Comparison of ENCODE assay signal across 35 mouse cellular contexts in genomic region chr5:65934783-65935182, GRCm38 (mm10). TPM values are rescaled to one million over a fixed set of nuclear protein-coding genes. Genes with fewer than 3 reads are reported as not detected.
DNase-seq lines count a peak whose midpoint lies in the region; ATAC-seq and TF ChIP-seq lines count a peak whose summit lies in the region.
"Had no signal": no experiment of that assay in that cellular context is flagged by ENCODE, and none has a peak within 500 bp of the region (broad histone marks: within the 10 kb centered on the region; RNA-seq: fewer than 3 reads in every experiment).

TSS of gene Chrna9 (plus strand) at chr5:65934921.

- no peak within 1 kb of the TSS for H3K4me3 ChIP-seq in gastrocnemius, adult 2 months
- H3K4me3 ChIP-seq in spleen, adult 2 months (ENCODE audit: extremely low read depth, insufficient read depth, insufficient read length), result no peak within 1 kb of the TSS
- H3K4me3 ChIP-seq in forebrain, embryonic 14.5 days (ENCODE audit: low read depth, low read length), result no peak within 1 kb of the TSS
- H3K4me3 ChIP-seq: forebrain, embryonic 15.5 days; heart, adult 2 months; heart, embryonic 13.5 days; hindbrain, embryonic 12.5 days; intestine, embryonic 15.5 days; limb, embryonic 10.5 days; limb, embryonic 15.5 days; liver, embryonic 13.5 days; megakaryocyte, embryonic 14.5 days; midbrain, embryonic 12.5 days; myocyte; neural tube, embryonic 12.5 days had no signal

- no peak within 1 kb of the TSS for H3K4me2 ChIP-seq in forebrain, embryonic 14.5 days (ENCODE audit: low read length)
- H3K4me2 ChIP-seq: forebrain, embryonic 15.5 days; heart, embryonic 13.5 days; hindbrain, embryonic 12.5 days; intestine, embryonic 15.5 days; limb, embryonic 15.5 days; liver, embryonic 13.5 days; midbrain, embryonic 12.5 days; neural tube, embryonic 12.5 days had no signal

- no peak within 1 kb of the TSS for H3K27ac ChIP-seq in gastrocnemius, adult 2 months
- H3K27ac ChIP-seq in spleen, adult 2 months (ENCODE audit: insufficient read depth, low read length), result peak within 1 kb of the TSS; percentile 71
- no peak within 1 kb of the TSS for H3K27ac ChIP-seq in forebrain, embryonic 14.5 days (ENCODE audit: low read depth, low read length)
- H3K27ac ChIP-seq: forebrain, embryonic 15.5 days; heart, adult 2 months; heart, embryonic 13.5 days; hindbrain, embryonic 12.5 days; hindbrain, postnatal 0 days; intestine, embryonic 15.5 days; kidney, postnatal 0 days; limb, embryonic 10.5 days; limb, embryonic 15.5 days; liver, embryonic 13.5 days; midbrain, embryonic 12.5 days; neural tube, embryonic 12.5 days had no signal

- no peak for TF ChIP-seq CTCF in gastrocnemius, adult 2 months (IDR thresholded peaks at IDR 0.05)
- no peak for TF ChIP-seq CTCF in spleen, adult 2 months (IDR thresholded peaks at IDR 0.05; ENCODE audit: extremely low read depth, insufficient read depth, insufficient read length, insufficient replicate concordance)

- no peaks in the 10 kb centered on the region for H3K9me3 ChIP-seq in forebrain, embryonic 14.5 days (replicated peaks; ENCODE audit: control insufficient read depth, low read length)
- H3K9me3 ChIP-seq: forebrain, embryonic 15.5 days; heart, embryonic 13.5 days; hindbrain, embryonic 12.5 days; intestine, embryonic 15.5 days; limb, embryonic 10.5 days; limb, embryonic 15.5 days; liver, embryonic 13.5 days; megakaryocyte, embryonic 14.5 days; midbrain, embryonic 12.5 days; neural tube, embryonic 12.5 days had no signal

- TF ChIP-seq POLR2A in spleen, adult 2 months (IDR thresholded peaks at IDR 0.05; ENCODE audit: low read depth, low read length), result no peak

- no peak for ATAC-seq in forebrain, embryonic 14.5 days
- ATAC-seq: forebrain, embryonic 15.5 days; hindbrain, postnatal 0 days; intestine, embryonic 15.5 days; lung, postnatal 0 days; Patski had no signal

- H3K9ac ChIP-seq in forebrain, embryonic 14.5 days (ENCODE audit: low read length), result no peak within 1 kb of the TSS
- H3K9ac ChIP-seq: forebrain, embryonic 15.5 days; heart, embryonic 13.5 days; hindbrain, embryonic 12.5 days; intestine, embryonic 15.5 days; limb, embryonic 15.5 days; liver, embryonic 13.5 days; midbrain, embryonic 12.5 days; neural tube, embryonic 12.5 days had no signal

- no peak for DNase-seq in gastrocnemius, adult 2 months
- DNase-seq in gastrocnemius, postnatal 25 days, result no peak
- DNase-seq in spleen, adult 2 months (ENCODE audit: low read depth in 1 of 2, low spot score in 2 of 2), result no peak
- DNase-seq in spleen, adult 18-20 months, result no peak
- peak; percentile 72 for DNase-seq in thymus, postnatal 25 days
- no peak for DNase-seq in urinary bladder, postnatal 25 days (ENCODE audit: low spot score)
- DNase-seq in forebrain, embryonic 14.5 days (ENCODE audit: low spot score), result no peak
- DNase-seq: adrenal gland, postnatal 10 days; cerebellum, adult 9-10 months; cerebellum, postnatal 36 days; gastrocnemius, postnatal 14 days; heart, adult 2 months; heart, postnatal 36 days; kidney, adult 8-10 months; liver, embryonic 13.5 days; lung, adult 18-20 months; lung, postnatal 4 days had no signal

- 37% methylated on average over 5 of the region's 5 CpGs for WGBS in spleen, adult 2 months
- WGBS in forebrain, embryonic 14.5 days, result 91% methylated on average over 5 of the region's 5 CpGs

- intact Hi-C loops in gastrocnemius, adult 2 months (cut with DNase I), result no loop called here

- no peaks in the 10 kb centered on the region for H3K36me3 ChIP-seq in spleen, adult 2 months (ENCODE audit: control insufficient read depth, insufficient read depth, low read length)
- H3K36me3 ChIP-seq in forebrain, embryonic 14.5 days (ENCODE audit: control insufficient read depth, insufficient read depth, low read length), result no peaks in the 10 kb centered on the region
- H3K36me3 ChIP-seq: forebrain, embryonic 15.5 days; heart, embryonic 13.5 days; hindbrain, embryonic 12.5 days; intestine, embryonic 15.5 days; limb, embryonic 10.5 days; limb, embryonic 15.5 days; liver, embryonic 13.5 days; midbrain, embryonic 12.5 days; neural tube, embryonic 12.5 days had no signal

- peaks cover 54% of the 10 kb centered on the region for H3K4me1 ChIP-seq in spleen, adult 2 months (ENCODE audit: control insufficient read depth, insufficient read depth, insufficient read length)
- no peaks in the 10 kb centered on the region for H3K4me1 ChIP-seq in forebrain, embryonic 14.5 days (ENCODE audit: control insufficient read depth, insufficient read depth, low read length)
- H3K4me1 ChIP-seq: forebrain, embryonic 15.5 days; hindbrain, embryonic 12.5 days; intestine, embryonic 15.5 days; limb, embryonic 10.5 days; limb, embryonic 15.5 days; liver, embryonic 13.5 days; midbrain, embryonic 12.5 days; neural tube, embryonic 12.5 days had no signal

- H3K27me3 ChIP-seq in spleen, adult 2 months (ENCODE audit: control insufficient read depth, insufficient read depth, low read length), result no peaks in the 10 kb centered on the region
- no peaks in the 10 kb centered on the region for H3K27me3 ChIP-seq in forebrain, embryonic 14.5 days (replicated peaks; ENCODE audit: control insufficient read depth, insufficient read depth, low read length)
- H3K27me3 ChIP-seq: forebrain, embryonic 15.5 days; heart, embryonic 13.5 days; hindbrain, embryonic 12.5 days; intestine, embryonic 15.5 days; limb, embryonic 15.5 days; liver, embryonic 13.5 days; megakaryocyte, embryonic 14.5 days; midbrain, embryonic 12.5 days; neural tube, embryonic 12.5 days; Patski had no signal

RNA-seq across cellular contexts. Expression of gene Chrna9, which starts in this region (rescaled TPM):
- total RNA-seq in gastrocnemius, adult 2 months (2021), result 10 to 100 TPM; 16.9 to 21.3 TPM
- 10 to 100 TPM in 1 of 2 experiments, 1 to 10 TPM in 1; 5.4 to 11.4 TPM for total RNA-seq in gastrocnemius, postnatal 25 days (2021)
- 0.54 TPM in 1 of 2 replicates, not detected in the other for polyA plus RNA-seq in spleen, adult 2 months (2012; rRNA removed)
- polyA plus RNA-seq in forebrain, embryonic 14.5 days (2014; fragmentation: Nextera tagmentation; extraction: Ambion mirVana), result not detected in 2 replicates
- total RNA-seq: heart, postnatal 36 days; hindbrain, postnatal 0 days; left cerebral cortex, postnatal 10 days; MEL; midbrain, postnatal 0 days had no signal
- polyA plus RNA-seq: forebrain, embryonic 15.5 days; heart, adult 2 months; heart, embryonic 13.5 days; hindbrain, postnatal 0 days; intestine, embryonic 15.5 days; liver, embryonic 13.5 days; lung, postnatal 0 days; midbrain, embryonic 12.5 days; midbrain, postnatal 0 days; myocyte; neural tube, embryonic 12.5 days; Patski; small intestine, adult 2 months had no signal
